Mouse (Mus musculus) liver, embryonic 14.5 days (tissue): ENCODE results near the gene Ctcf.

Experiments
- CTCF ChIP-seq: IDR thresholded peaks from 2 replicates; pipeline ENCODE4 v1.5.1; 2016; ENCODE audit warnings: antibody characterized with exemption, low read depth, control low read depth
- EP300 ChIP-seq: IDR thresholded peaks from 2 replicates; pipeline ENCODE4 v1.6.1; 2016; ENCODE audit warnings: antibody characterized with exemption, low read depth

DNA sequence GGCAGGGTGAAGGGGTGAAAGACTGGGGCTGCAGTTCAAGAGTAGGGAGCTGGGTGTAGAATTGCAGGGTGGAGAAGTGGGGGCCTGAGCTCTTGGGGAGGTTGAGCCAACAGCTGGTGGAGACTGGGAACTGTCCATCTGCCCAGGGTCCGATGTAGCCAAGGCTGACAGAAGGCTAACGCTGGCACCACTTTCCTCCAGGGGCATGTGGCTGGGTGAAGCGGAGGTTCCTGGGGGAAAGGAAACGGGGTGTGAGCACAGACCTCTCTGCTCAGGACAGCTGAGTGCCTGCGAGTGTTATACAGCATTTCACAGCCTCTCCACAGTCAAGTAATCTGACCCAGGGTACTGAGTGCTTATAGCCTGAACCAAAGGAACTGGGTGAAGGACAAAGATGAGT, 62.4 kb downstream of the Ctcf start:
- no peak for TF ChIP-seq EP300
- TF ChIP-seq CTCF: no peak
